Mouse (Mus musculus) cerebellum, adult 2 months (tissue): ENCODE measurements around the gene Blm.

Experiments
- CTCF ChIP-seq: fragments of 200-500 bp; IDR thresholded peaks from 2 replicates; pipeline ENCODE4 v1.5.1; 2011; ENCODE audit warnings: low read depth, mild to moderate bottlenecking, control low read depth, low read length, moderate library complexity, borderline replicate concordance; ENCODE audit not compliant: insufficient read depth
- POLR2A ChIP-seq: fragments of 200-500 bp; IDR thresholded peaks from 2 replicates; pipeline ENCODE4 v1.6.1; 2011; ENCODE audit warnings: low read length, control low read depth, borderline replicate concordance; ENCODE audit not compliant: insufficient read depth

DNA sequence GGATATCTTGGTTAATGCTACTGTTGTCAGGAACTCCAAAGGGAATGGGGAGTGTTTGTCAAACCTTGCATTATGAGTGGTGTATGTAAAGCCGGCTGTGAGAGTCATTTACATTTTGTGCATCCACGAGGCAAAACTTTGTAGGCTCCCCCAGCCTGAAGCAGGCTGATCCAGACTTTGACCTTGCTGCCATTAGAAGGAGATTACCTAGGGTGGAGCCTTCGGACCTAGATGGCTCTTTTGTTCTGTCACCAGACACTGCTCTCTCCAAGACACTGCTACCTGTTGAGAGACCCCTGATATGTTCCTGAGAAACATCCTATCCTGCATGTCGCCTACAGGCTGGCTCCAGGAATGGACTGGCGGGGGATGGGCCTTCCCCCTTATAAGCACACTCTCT lies 4.7 kb upstream of the Blm start:
- TF ChIP-seq CTCF = no peak
- TF ChIP-seq POLR2A = no peak
